Mouse (Mus musculus) neural tube, embryonic 13.5 days (tissue): Measurements from ENCODE around the gene Gm27179. TPM values are rescaled to one million over a fixed set of nuclear protein-coding genes. Genes with fewer than 3 reads are reported as not detected.
"Not testable (repeated sequence)": the region's sequence is repeated elsewhere in the genome, so short reads cannot be mapped to it uniquely, and the experiment has no call there.

Source experiments
- ATAC-seq: fragments of 200-750 bp; cut with Nextera tagmentation; 2 replicates; pipeline ENCODE4 v1.8.0; 2017; ENCODE audit warnings: low read depth, mild to moderate bottlenecking, moderate TSS enrichment, moderate library complexity
- H3K27ac ChIP-seq: fragments of 300-500 bp; sonication (generic); replicated peaks from 2 replicates; pipeline ENCODE4 v1.5.1; 2015; ENCODE audit warnings: moderate library complexity, mild to moderate bottlenecking, inconsistent platforms
- H3K27me3 ChIP-seq: fragments of 300-500 bp; sonication (generic); 2 replicates; pipeline ENCODE4 v1.6.1; 2015; ENCODE audit warnings: mild to moderate bottlenecking, inconsistent platforms
- H3K36me3 ChIP-seq: fragments of 300-500 bp; sonication (generic); 2 replicates; pipeline ENCODE4 v1.6.1; 2015; ENCODE audit warnings: mild to moderate bottlenecking, inconsistent platforms
- H3K4me1 ChIP-seq: fragments of 300-500 bp; sonication (generic); replicated peaks from 2 replicates; pipeline ENCODE4 v1.6.1; 2015; ENCODE audit warnings: inconsistent platforms
- H3K4me2 ChIP-seq: fragments of 300-500 bp; sonication (generic); 2 replicates; pipeline ENCODE4 v1.6.1; 2015; ENCODE audit warnings: inconsistent platforms, mild to moderate bottlenecking, moderate library complexity
- H3K4me3 ChIP-seq: fragments of 300-500 bp; sonication (generic); 2 replicates; pipeline ENCODE4 v1.5.1; 2015; ENCODE audit warnings: mild to moderate bottlenecking, inconsistent platforms
- H3K9ac ChIP-seq: fragments of 300-500 bp; sonication (generic); 2 replicates; pipeline ENCODE4 v1.6.1; 2015; ENCODE audit warnings: moderate library complexity, mild to moderate bottlenecking, inconsistent platforms
- H3K9me3 ChIP-seq: fragments of 300-500 bp; sonication (generic); 2 replicates; pipeline ENCODE4 v1.6.1; 2016; ENCODE audit warnings: inconsistent platforms
- WGBS: fragments of 180-500 bp; shearing (Covaris S2); methylation state at CpG from one replicate; pipeline ENCODE4 v1.1.7; 2015; 5-methylcytosine and 5-hydroxymethylcytosine counted together
- polyA plus RNA-seq: library from polyadenylated mRNA; unstranded; fragments of >200 nt; fragmentation: Nextera tagmentation; extraction: Ambion mirVana; gene quantifications from 2 replicates; pipeline ENCODE4 v1.2.1, GENCODE M21; 2015

The Gm27179 gene
- polyA plus RNA-seq, 1 experiment from 2014 or later: not detected

DNA sequence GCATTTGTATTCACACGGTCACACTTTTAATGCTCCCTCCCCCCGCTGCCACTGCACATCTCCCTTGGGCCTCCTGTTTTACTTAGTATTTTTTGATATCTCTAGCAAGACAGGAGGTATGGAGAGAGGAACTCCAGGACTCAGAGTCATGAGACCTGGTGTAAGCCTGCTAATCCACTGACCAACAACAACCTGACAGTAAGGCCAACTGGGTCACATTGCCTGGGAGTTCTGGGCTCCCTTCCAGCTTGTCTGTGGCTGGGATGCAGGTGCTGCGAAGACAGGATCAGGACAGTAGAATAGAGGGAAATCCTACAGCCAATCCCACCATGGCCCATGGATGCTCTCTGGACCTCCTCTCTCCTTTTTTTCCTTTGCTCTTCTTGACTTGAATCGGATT, 47.9 kb downstream of the Gm27179 start:
- not testable (repeated sequence) for ATAC-seq, H3K4me2 ChIP-seq, H3K9me3 ChIP-seq, H3K4me1 ChIP-seq, H3K27ac ChIP-seq, H3K4me3 ChIP-seq, H3K27me3 ChIP-seq, H3K9ac ChIP-seq, H3K36me3 ChIP-seq
- WGBS: no CpG with 5 or more reads among the region's 4 CpGs

Other genes with a start within 250 kb of the Gm27179 start
- not detected in 2 replicates for gene Synb, start 218.2 kb downstream of the Gm27179 start, polyA plus RNA-seq
- not detected in 2 replicates for gene Gm16867, start 9.2 kb downstream of the Gm27179 start, polyA plus RNA-seq
- 16.0 TPM in 2 replicates for gene Entpd4b, start 42.9 kb upstream of the Gm27179 start, polyA plus RNA-seq